Mouse (Mus musculus) small intestine, adult 2 months (tissue): ENCODE data around the gene Aldh16a1.

Experiments used
- CTCF ChIP-seq: fragments of 200-500 bp; IDR thresholded peaks from 2 replicates; pipeline ENCODE4 v1.5.1; 2012; ENCODE audit warnings: low read depth, mild to moderate bottlenecking, control low read depth, inconsistent platforms, low read length, moderate library complexity, mixed read lengths; ENCODE audit not compliant: insufficient replicate concordance, insufficient read length; ENCODE audit errors: extremely low read depth
- POLR2A ChIP-seq: fragments of 200-500 bp; IDR thresholded peaks from 2 replicates; pipeline ENCODE4 v1.6.1; 2012; ENCODE audit warnings: low read depth, mild to moderate bottlenecking, control low read depth, inconsistent platforms, low read length, moderate library complexity

DNA sequence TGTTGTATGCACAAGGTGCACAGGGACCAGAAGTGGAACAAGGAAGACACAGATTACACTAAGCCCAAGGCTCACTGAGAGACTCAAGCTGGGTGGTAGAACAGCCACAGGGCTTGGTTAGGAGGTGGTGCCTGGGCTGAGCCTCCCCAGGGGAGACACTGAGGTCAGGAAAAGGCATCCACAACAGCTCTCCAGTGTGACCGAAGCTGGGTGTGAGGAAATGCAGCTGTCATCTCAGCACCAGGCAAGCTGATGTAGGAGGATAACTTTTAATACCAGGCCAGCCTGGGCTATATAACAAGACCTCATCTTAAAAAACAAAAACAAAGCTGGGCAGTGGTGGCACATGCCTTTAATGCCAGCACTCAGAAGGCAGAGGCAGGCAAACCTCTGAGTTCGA lies 36.8 kb upstream of the Aldh16a1 start:
- no peak for TF ChIP-seq CTCF
- no peak for TF ChIP-seq POLR2A
